Mouse (Mus musculus): Measurements from ENCODE around the gene Gpatch8.
"Not testable (repeated sequence)": the region's sequence is repeated elsewhere in the genome, so short reads cannot be mapped to it uniquely, and the experiment has no call there.

GRCm38 (mm10) chr11:102564952-102565671 is 8.9 kb upstream of the Gpatch8 start:
- not testable (repeated sequence) for TF ChIP-seq TAL1, GATA1 (IDR thresholded peaks at IDR 0.05; ENCODE audit: low read length)
